Mouse (Mus musculus) cerebellum, adult 11-12 months (tissue): ENCODE results near the gene Lcn11.
"Not testable (repeated sequence)": the region's sequence is repeated elsewhere in the genome, so short reads cannot be mapped to it uniquely, and the experiment has no call there.

ENCODE experiments used
- DNase-seq: peaks from one replicate; pipeline ENCODE4 v3.0.0; 2022

The Lcn11 gene

GRCm38 (mm10) chr2:25776717-25777116, at the start of gene Lcn11:
Gene Lcn11, plus strand, starts transcription at chr2:25777017.
- DNase-seq = no peak

GRCm38 (mm10) chr2:25733199-25733930, 43.5 kb upstream of the Lcn11 start:
- DNase-seq = no peak

GRCm38 (mm10) chr2:25736709-25737108, 40.1 kb upstream of the Lcn11 start, which contains the start of gene Obp2b:
Gene Obp2b, plus strand, starts transcription at chr2:25737009.
- DNase-seq = not testable (repeated sequence)

GRCm38 (mm10) chr2:25741671-25742070, 35.1 kb upstream of the Lcn11 start:
- no peak for DNase-seq

GRCm38 (mm10) chr2:25754201-25754600, 22.6 kb upstream of the Lcn11 start:
- no peak for DNase-seq

- no peak for DNase-seq
Measured at GRCm38 (mm10) chr2:25758064-25758625, 18.7 kb upstream of the Lcn11 start.

- no peak for DNase-seq
Measured at GRCm38 (mm10) chr2:25765269-25765668, 11.5 kb upstream of the Lcn11 start, which contains the start of gene Lcn3. Gene Lcn3, plus strand, starts transcription at chr2:25765569.

GRCm38 (mm10) chr2:25767764-25768163, 9.1 kb upstream of the Lcn11 start:
- DNase-seq = no peak

- DNase-seq = no peak
Measured at GRCm38 (mm10) chr2:25773507-25773906, 3.3 kb upstream of the Lcn11 start.

GRCm38 (mm10) chr2:25774640-25775039, 2.2 kb upstream of the Lcn11 start:
- DNase-seq = no peak

- no peak for DNase-seq
Measured at GRCm38 (mm10) chr2:25775991-25776390, 826 bp upstream of the Lcn11 start.

GRCm38 (mm10) chr2:25779076-25779475, 2.3 kb downstream of the Lcn11 start:
- DNase-seq = no peak

GRCm38 (mm10) chr2:25780921-25781320, 4.1 kb downstream of the Lcn11 start:
- DNase-seq = peak; percentile 38

- DNase-seq = no peak
Measured at GRCm38 (mm10) chr2:25781957-25782356, 5.1 kb downstream of the Lcn11 start, which contains the start of gene Gm13539. Gene Gm13539, plus strand, starts transcription at chr2:25782257.

- no peak for DNase-seq
Measured at GRCm38 (mm10) chr2:25785573-25786322, 8.9 kb downstream of the Lcn11 start.

- DNase-seq = no peak
Measured at GRCm38 (mm10) chr2:25789092-25789491, 12.3 kb downstream of the Lcn11 start.

GRCm38 (mm10) chr2:25797635-25798034, 20.8 kb downstream of the Lcn11 start:
- no peak for DNase-seq

- DNase-seq = no peak
Measured at GRCm38 (mm10) chr2:25798065-25798464, 21.2 kb downstream of the Lcn11 start.

GRCm38 (mm10) chr2:25811711-25812110, 34.9 kb downstream of the Lcn11 start:
- no peak for DNase-seq

GRCm38 (mm10) chr2:25813364-25813763, 36.5 kb downstream of the Lcn11 start:
- DNase-seq = no peak

- not testable (repeated sequence) for DNase-seq
Measured at GRCm38 (mm10) chr2:25815748-25816147, 38.9 kb downstream of the Lcn11 start, which contains the start of gene Glt6d1. Gene Glt6d1, minus strand, starts transcription at chr2:25815848.

GRCm38 (mm10) chr2:25822806-25823205, 46.0 kb downstream of the Lcn11 start, which contains the start of gene Lcn9:
Gene Lcn9, plus strand, starts transcription at chr2:25823153.
- no peak for DNase-seq

- DNase-seq = no peak
Measured at GRCm38 (mm10) chr2:25824751-25825150, 47.9 kb downstream of the Lcn11 start.
